Mouse (Mus musculus) erythroblast, embryonic 14.5 days (primary cell): ENCODE measurements at regions not wholly inside any gene's neighbourhood (a gene's known extent, or its start where the extent isn't known, plus 50 kb on each side); places are given as distances from the start of the nearest gene placed in this dataset.

Experiments
- GATA1 ChIP-seq: IDR thresholded peaks from 2 replicates; pipeline ENCODE4 v1.6.1; 2012; ENCODE audit warnings: low read length, inconsistent platforms, mixed read lengths
- TAL1 ChIP-seq: IDR thresholded peaks from 3 replicates; pipeline ENCODE4 v1.6.1; 2012; ENCODE audit warnings: low read length, inconsistent platforms, mixed read lengths

- TF ChIP-seq GATA1 (no peak), TAL1 (no peak)
Observed at GRCm38 (mm10) chr5:51842189-51842588, 274.7 kb upstream of the Ppargc1a start.
